In genomic region chr2:114624683-114625082, GRCm38 (mm10) we compare ENCODE assay signal across 8 mouse cellular contexts. TPM values are rescaled to one million over a fixed set of nuclear protein-coding genes. Genes with fewer than 3 reads are reported as not detected.
DNase-seq lines count a peak whose midpoint lies in the region; ATAC-seq lines count a peak whose summit lies in the region.

No protein-coding gene starts in this region.

- H3K9me3 ChIP-seq in heart, embryonic 12.5 days (replicated peaks): no peaks in the 10 kb centered on the region
- no peaks in the 10 kb centered on the region for H3K9me3 ChIP-seq in lung, embryonic 15.5 days

- no peaks in the 10 kb centered on the region for H3K27me3 ChIP-seq in heart, embryonic 12.5 days (replicated peaks)
- no peaks in the 10 kb centered on the region for H3K27me3 ChIP-seq in lung, embryonic 15.5 days

- intact Hi-C loops in heart, postnatal 10 days (cut with DNase I): loop anchor here (5.0 to 10.0 kb wide), 3 partner anchors 230 to 1483 kb away; no protein-coding TSS in a partner anchor

- no peak for DNase-seq in heart, postnatal 10 days
- peak; percentile 34 for DNase-seq in embryo, embryonic 9.5 days (ENCODE audit: extremely low spot score)
- DNase-seq in kidney, adult 9 months: peak; percentile 55
- DNase-seq in gastrocnemius, postnatal 25 days: no peak
- DNase-seq in natural killer cell, adult 2 months (ENCODE audit: low spot score in 2 of 2): no peak

- no peak overlapping the region for H3K4me3 ChIP-seq in heart, embryonic 12.5 days
- no peak overlapping the region for H3K4me3 ChIP-seq in lung, embryonic 15.5 days

- peaks cover 8% of the 10 kb centered on the region for H3K4me1 ChIP-seq in heart, embryonic 12.5 days (replicated peaks)
- H3K4me1 ChIP-seq in lung, embryonic 15.5 days: 0 out of 2 replicates have a peak, but pooled peaks cover 6% of the 10 kb centered on the region

- H3K9ac ChIP-seq in heart, embryonic 12.5 days: no peak overlapping the region
- no peak overlapping the region for H3K9ac ChIP-seq in lung, embryonic 15.5 days

- WGBS in heart, embryonic 12.5 days: 49% methylated on average over 4 of the region's 4 CpGs
- WGBS in lung, embryonic 15.5 days: 30% methylated on average over 4 of the region's 4 CpGs

- H3K36me3 ChIP-seq in heart, embryonic 12.5 days: no peaks in the 10 kb centered on the region
- no peaks in the 10 kb centered on the region for H3K36me3 ChIP-seq in lung, embryonic 15.5 days

- peak overlapping the region; percentile 47 for H3K27ac ChIP-seq in heart, embryonic 12.5 days (ENCODE audit: poor library complexity, severe bottlenecking)
- no peak overlapping the region for H3K27ac ChIP-seq in lung, embryonic 15.5 days

- ATAC-seq in heart, embryonic 12.5 days (ENCODE audit: insufficient number of reproducible peaks, low FRiP score): peak; percentile 25; the same call in 1 of the 2 replicates
- peak; percentile 59; the same call in 1 of the 2 replicates for ATAC-seq in lung, embryonic 15.5 days (ENCODE audit: borderline replicate concordance, extremely low read depth, low FRiP score, low TSS enrichment)
- ATAC-seq in erythroblast, adult 5-6 weeks (replicated peaks; ENCODE audit: low FRiP score, poor library complexity, severe bottlenecking): no peak

- H3K4me2 ChIP-seq in heart, embryonic 12.5 days: no peak overlapping the region
- H3K4me2 ChIP-seq in lung, embryonic 15.5 days: no peak overlapping the region

RNA-seq across cellular contexts. Expression of gene Dph6, which starts 30.1 kb away (rescaled TPM):
- polyA plus RNA-seq in heart, embryonic 12.5 days (2016; fragmentation: Nextera tagmentation; extraction: Ambion mirVana): 17.8 and 19.2 TPM in 2 replicates
- total RNA-seq in heart, postnatal 10 days (2021): 10 to 100 TPM; 11.3 to 12.2 TPM
- 22.3 and 23.9 TPM in 2 replicates for polyA plus RNA-seq in lung, embryonic 15.5 days (2015; fragmentation: Nextera tagmentation; extraction: Ambion mirVana)
- 6.1 and 9.8 TPM in 2 replicates for total RNA-seq in erythroblast, adult 5-6 weeks (2015; ENCODE audit: low replicate concordance)
- 2.6 and 7.5 TPM in 2 replicates for total RNA-seq in erythroblast, adult 5-6 weeks (2017; ENCODE audit: low replicate concordance)
- 1 to 10 TPM; 3.6 to 4.6 TPM for total RNA-seq in gastrocnemius, postnatal 25 days (2021)

Comparison
In these comparisons a context has a peak if more than half of its experiments do, and no peak if none do; other contexts are left out.
1. DNase-seq: peak in embryo, embryonic 9.5 days (single experiment) and kidney, adult 9 months (single experiment); none in heart, postnatal 10 days (0 of 2), gastrocnemius, postnatal 25 days (single experiment) and natural killer cell, adult 2 months (0 of 2).